Mouse (Mus musculus) spleen, adult 2 months (tissue): Measurements from ENCODE around the gene Golga2. TPM values are rescaled to one million over a fixed set of nuclear protein-coding genes. Genes with fewer than 3 reads are reported as not detected.
A peak's percentile ranks its signal among the peaks of the same experiment; 100 is the strongest.

Source experiments
- DNase-seq, 2 experiments: peaks; one replicate each; pipeline versions ENCODE4 v3.0.0 to v3.0.0-alpha.2; 2012 to 2021; ENCODE audit warnings: low spot score in 2 of 2, low read depth in 1 of 2
- H3K27ac ChIP-seq: fragments of 200-500 bp; 2 replicates; pipeline ENCODE4 v1.5.1; 2012; ENCODE audit warnings: low read length, inconsistent platforms; ENCODE audit not compliant: insufficient read depth
- H3K27me3 ChIP-seq: fragments of 200-500 bp; 2 replicates; pipeline ENCODE4 v1.6.1; 2012; ENCODE audit warnings: mild to moderate bottlenecking, moderate library complexity, low read length, inconsistent platforms; ENCODE audit not compliant: control insufficient read depth, insufficient read depth
- H3K36me3 ChIP-seq: fragments of 200-500 bp; 2 replicates; pipeline ENCODE4 v1.6.1; 2012; ENCODE audit warnings: mild to moderate bottlenecking, low read length, inconsistent platforms; ENCODE audit not compliant: control insufficient read depth, insufficient read depth
- H3K4me1 ChIP-seq: fragments of 200-500 bp; 2 replicates; pipeline ENCODE4 v1.6.1; 2011; ENCODE audit warnings: inconsistent platforms; ENCODE audit not compliant: control insufficient read depth, insufficient read depth, insufficient read length
- H3K4me3 ChIP-seq: fragments of 200-500 bp; 2 replicates; pipeline ENCODE4 v1.5.1; 2011; ENCODE audit warnings: mild to moderate bottlenecking, inconsistent platforms; ENCODE audit not compliant: insufficient read depth, insufficient read length; ENCODE audit errors: extremely low read depth
- CTCF ChIP-seq: fragments of 200-500 bp; IDR thresholded peaks from 2 replicates; pipeline ENCODE4 v1.5.1; 2011; ENCODE audit warnings: mild to moderate bottlenecking, inconsistent platforms; ENCODE audit not compliant: insufficient read depth, insufficient read length, insufficient replicate concordance; ENCODE audit errors: extremely low read depth
- POLR2A ChIP-seq: fragments of 200-500 bp; IDR thresholded peaks from 2 replicates; pipeline ENCODE4 v1.6.1; 2011; ENCODE audit warnings: low read depth, low read length, inconsistent platforms
- WGBS: fragments of 180-500 bp; shearing (Covaris S2); methylation state at CpG from one replicate; pipeline ENCODE4 v1.1.7; 2018; 5-methylcytosine and 5-hydroxymethylcytosine counted together
- polyA plus RNA-seq: library from polyadenylated mRNA; depleted of rRNA; stranded (reverse); fragments of >200 nt; gene quantifications from 2 replicates; pipeline ENCODE4 v1.2.3, GENCODE M21; 2012

The Golga2 gene
- polyA plus RNA-seq, 1 experiment, result 21.4 TPM

- 91% methylated on average over 4 of the region's 4 CpGs for WGBS
- no peaks in the 10 kb centered on the region for H3K27me3 ChIP-seq
- no peaks in the 10 kb centered on the region for H3K4me1 ChIP-seq
- H3K27ac ChIP-seq, result no peak overlapping the region
- no peak for DNase-seq
- H3K4me3 ChIP-seq, result no peak overlapping the region
- TF ChIP-seq CTCF (no peak), POLR2A (no peak)
- peaks cover 42% of the 10 kb centered on the region for H3K36me3 ChIP-seq
Measured at GRCm38 (mm10) chr2:32299469-32299868, 12.3 kb downstream of the Golga2 start.

GRCm38 (mm10) chr2:32302952-32303351 is 15.8 kb downstream of the Golga2 start:
- no peak overlapping the region for H3K27ac ChIP-seq
- TF ChIP-seq CTCF (0 out of 2 replicates have a peak, but pooled peaks have one; percentile 6), POLR2A (no peak)
- no peaks in the 10 kb centered on the region for H3K27me3 ChIP-seq
- no peak for DNase-seq
- H3K36me3 ChIP-seq, result peaks cover 48% of the 10 kb centered on the region
- no peak overlapping the region for H3K4me3 ChIP-seq
- WGBS, result 96% methylated on average over 10 of the region's 10 CpGs
- H3K4me1 ChIP-seq, result no peaks in the 10 kb centered on the region

GRCm38 (mm10) chr2:32304145-32304832 is 17.1 kb downstream of the Golga2 start:
- no peaks in the 10 kb centered on the region for H3K4me1 ChIP-seq
- H3K27me3 ChIP-seq, result no peaks in the 10 kb centered on the region

GRCm38 (mm10) chr2:32305668-32306067 is 18.5 kb downstream of the Golga2 start:
- Histone ChIP-seq H3K4me1 (no peaks in the 10 kb centered on the region), H3K27me3 (no peaks in the 10 kb centered on the region), H3K36me3 (peaks cover 31% of the 10 kb centered on the region), H3K4me3 (no peak overlapping the region), H3K27ac (no peak overlapping the region)
- DNase-seq, result no peak
- TF ChIP-seq POLR2A (no peak), CTCF (no peak)
- WGBS, result 93% methylated on average over 5 of the region's 5 CpGs

More at GRCm38 (mm10) chr2:32304145-32304832, 17.1 kb downstream of the Golga2 start:
- TF ChIP-seq POLR2A (no peak), CTCF (peak; percentile 62; the same call in 1 of the 2 replicates)
- peaks cover 36% of the 10 kb centered on the region for H3K36me3 ChIP-seq
- H3K27ac ChIP-seq, result no peak overlapping the region
- H3K4me3 ChIP-seq, result no peak overlapping the region
- 71% methylated on average over 8 of the region's 8 CpGs for WGBS
- peak; percentile 11 to 45 for DNase-seq

- H3K4me3 ChIP-seq, result no peak overlapping the region
- TF ChIP-seq POLR2A, result no peak
- TF ChIP-seq CTCF, result no peak
- no peak for DNase-seq
- no peak overlapping the region for H3K27ac ChIP-seq
- peaks cover 2% of the 10 kb centered on the region; the same call in 1 of the 2 replicates for H3K4me1 ChIP-seq
- WGBS, result 94% methylated on average over 9 of the region's 9 CpGs
- H3K27me3 ChIP-seq, result no peaks in the 10 kb centered on the region
- peaks cover 31% of the 10 kb centered on the region for H3K36me3 ChIP-seq
Measured at GRCm38 (mm10) chr2:32306176-32306575, 19.0 kb downstream of the Golga2 start.

- DNase-seq, result no peak
- H3K4me3 ChIP-seq, result no peak overlapping the region
- no peak for TF ChIP-seq POLR2A
- no peak for TF ChIP-seq CTCF
- peaks cover 8% of the 10 kb centered on the region for H3K27me3 ChIP-seq
- H3K27ac ChIP-seq, result no peak overlapping the region
- H3K36me3 ChIP-seq, result peaks cover 28% of the 10 kb centered on the region
- peaks cover 11% of the 10 kb centered on the region for H3K4me1 ChIP-seq
- WGBS, result 93% methylated on average over 6 of the region's 6 CpGs
Measured at GRCm38 (mm10) chr2:32307247-32307798, 20.1 kb downstream of the Golga2 start.
